Mouse (Mus musculus) kidney, embryonic 16.5 days (tissue): ENCODE measurements around the gene Styxl1. TPM values are rescaled to one million over a fixed set of nuclear protein-coding genes. Genes with fewer than 3 reads are reported as not detected.

ENCODE experiments used
- ATAC-seq: fragments of 200-750 bp; cut with Nextera tagmentation; 2 replicates; pipeline ENCODE4 v1.8.0; 2017; ENCODE audit warnings: moderate TSS enrichment; ENCODE audit not compliant: low FRiP score, low TSS enrichment
- H3K27ac ChIP-seq: fragments of 300-500 bp; sonication (generic); 2 replicates; pipeline ENCODE4 v1.5.1; 2014; ENCODE audit warnings: low read length
- H3K27me3 ChIP-seq: fragments of 300-500 bp; sonication (generic); 2 replicates; pipeline ENCODE4 v1.6.1; 2014; ENCODE audit warnings: low read length, control low read depth, mixed read lengths; ENCODE audit not compliant: insufficient read depth
- H3K36me3 ChIP-seq: fragments of 300-500 bp; sonication (generic); 2 replicates; pipeline ENCODE4 v1.6.1; 2014; ENCODE audit warnings: low read length, control low read depth, mixed read lengths; ENCODE audit not compliant: insufficient read depth
- H3K4me1 ChIP-seq: fragments of 300-500 bp; sonication (generic); 2 replicates; pipeline ENCODE4 v1.6.1; 2014; ENCODE audit warnings: low read length, control low read depth, mixed read lengths; ENCODE audit not compliant: insufficient read depth
- H3K4me2 ChIP-seq: fragments of 300-500 bp; sonication (generic); replicated peaks from 2 replicates; pipeline ENCODE4 v1.6.1; 2014; ENCODE audit warnings: low read depth, low read length
- H3K4me3 ChIP-seq: fragments of 300-500 bp; sonication (generic); 2 replicates; pipeline ENCODE4 v1.5.1; 2014; ENCODE audit warnings: mild to moderate bottlenecking, low read length
- H3K9ac ChIP-seq: fragments of 300-500 bp; sonication (generic); replicated peaks from 2 replicates; pipeline ENCODE4 v1.6.1; 2014; ENCODE audit warnings: low read length
- H3K9me3 ChIP-seq: fragments of 300-500 bp; sonication (generic); 2 replicates; pipeline ENCODE4 v1.6.1; 2016; ENCODE audit warnings: low read length, control low read depth
- WGBS: fragments of 180-500 bp; shearing (Covaris S2); extraction: QIAGEN DNeasy Blood & Tissue Kit; methylation state at CpG from one replicate; pipeline ENCODE4 v1.1.7; 2014; 5-methylcytosine and 5-hydroxymethylcytosine counted together
- polyA plus RNA-seq: library from polyadenylated mRNA; unstranded; fragments of >200 nt; fragmentation: Nextera tagmentation; extraction: Ambion mirVana; gene quantifications from 2 replicates; pipeline ENCODE4 v1.2.1, GENCODE M21; 2015

The Styxl1 gene
- polyA plus RNA-seq, 1 experiment from 2014 or later: 0.42 TPM

GRCm38 (mm10) chr5:135743741-135744609 is 34.2 kb downstream of the Styxl1 start, which contains the start of gene Tmem120a:
Gene Tmem120a, minus strand, starts transcription at chr5:135744448.
- Histone ChIP-seq H3K9me3 (peaks cover 8% of the 10 kb centered on the region; the same call in 1 of the 2 replicates), H3K4me3 (peak within 1 kb of the TSS; percentile 93), H3K36me3 (peaks cover 7% of the 10 kb centered on the region), H3K4me1 (peaks cover 19% of the 10 kb centered on the region), H3K9ac (peak within 1 kb of the TSS; percentile 80), H3K27me3 (no peaks in the 10 kb centered on the region), H3K4me2 (peak within 1 kb of the TSS; percentile 97), H3K27ac (peak within 1 kb of the TSS; percentile 77)
- under 1% methylated on average over 60 of the region's 60 CpGs for WGBS
- ATAC-seq: peak; percentile 96

- peak; percentile 58 for ATAC-seq
- H3K4me3 ChIP-seq: peak overlapping the region; percentile 93
- 17% methylated on average over 18 of the region's 18 CpGs for WGBS
- H3K4me2 ChIP-seq: peak overlapping the region; percentile 97
- H3K4me1 ChIP-seq: peaks cover 19% of the 10 kb centered on the region
- H3K27me3 ChIP-seq: no peaks in the 10 kb centered on the region
- peak overlapping the region; percentile 66; the same call in 1 of the 2 replicates for H3K27ac ChIP-seq
- H3K9ac ChIP-seq: peak overlapping the region; percentile 80
- peaks cover 7% of the 10 kb centered on the region for H3K36me3 ChIP-seq
- peaks cover 6% of the 10 kb centered on the region; the same call in 1 of the 2 replicates for H3K9me3 ChIP-seq
These were observed 35.0 kb downstream of the Styxl1 start for GRCm38 (mm10) chr5:135742941-135743740.

- 51% methylated on average over 10 of the region's 10 CpGs for WGBS
- H3K9me3 ChIP-seq: no peaks in the 10 kb centered on the region
- ATAC-seq: no peak
These were observed 36.0 kb downstream of the Styxl1 start for GRCm38 (mm10) chr5:135742156-135742555.

DNA sequence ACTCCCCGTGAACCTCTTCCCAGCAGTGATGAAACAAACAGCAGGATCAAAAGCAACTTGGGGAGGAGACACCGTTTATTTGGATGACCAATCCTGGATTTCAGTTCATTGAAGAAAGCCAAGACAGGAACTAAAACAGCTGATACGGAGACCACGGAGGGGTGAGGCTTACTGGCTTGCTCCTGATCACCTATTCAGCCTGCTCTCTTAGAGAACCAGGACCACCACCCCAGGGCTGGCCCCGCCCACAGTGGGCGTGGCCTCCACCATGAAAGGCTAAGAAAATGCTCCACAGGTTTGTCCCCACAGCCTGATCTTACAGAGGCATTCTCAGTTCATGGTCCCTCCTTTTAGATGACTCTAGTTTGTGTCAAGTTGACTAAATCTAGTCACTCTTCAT is 39.9 kb downstream of the Styxl1 start:
- Histone ChIP-seq H3K36me3 (peaks cover 44% of the 10 kb centered on the region), H3K27me3 (no peaks in the 10 kb centered on the region), H3K4me2 (no peak overlapping the region), H3K4me1 (peaks cover 9% of the 10 kb centered on the region), H3K4me3 (no peak overlapping the region), H3K9me3 (no peaks in the 10 kb centered on the region), H3K27ac (no peak overlapping the region), H3K9ac (no peak overlapping the region)
- WGBS: 23% methylated on average over 6 of the region's 6 CpGs
- ATAC-seq: no peak

More at GRCm38 (mm10) chr5:135742156-135742555, 36.0 kb downstream of the Styxl1 start:
- Histone ChIP-seq H3K4me1 (peaks cover 19% of the 10 kb centered on the region), H3K9ac (no peak overlapping the region), H3K4me3 (no peak overlapping the region), H3K4me2 (no peak overlapping the region), H3K36me3 (peaks cover 7% of the 10 kb centered on the region), H3K27me3 (no peaks in the 10 kb centered on the region), H3K27ac (no peak overlapping the region)

DNA sequence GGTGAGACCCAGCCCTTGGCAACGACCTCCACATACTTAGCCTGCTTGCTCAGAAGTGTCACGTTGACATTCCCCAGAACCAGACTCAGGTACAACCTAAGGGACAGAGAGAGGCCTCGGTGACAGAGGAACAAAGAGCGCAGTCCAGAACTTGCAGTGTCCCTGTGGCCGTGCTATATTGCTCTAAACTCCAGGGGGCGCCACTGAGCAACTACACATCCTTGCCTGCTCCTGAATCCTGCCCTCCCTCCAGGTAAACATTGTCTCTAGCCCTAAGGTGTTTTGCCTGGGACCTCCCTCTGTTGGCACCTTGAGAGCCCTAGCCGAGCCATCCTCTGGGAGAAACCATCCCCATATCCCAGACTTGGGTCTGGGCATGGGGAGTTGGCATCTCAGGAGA is 41.0 kb downstream of the Styxl1 start:
- Histone ChIP-seq H3K27me3 (no peaks in the 10 kb centered on the region), H3K9me3 (no peaks in the 10 kb centered on the region), H3K36me3 (peaks cover 55% of the 10 kb centered on the region), H3K4me2 (no peak overlapping the region), H3K9ac (no peak overlapping the region), H3K27ac (no peak overlapping the region), H3K4me3 (no peak overlapping the region), H3K4me1 (no peaks in the 10 kb centered on the region)
- WGBS: 81% methylated on average over 7 of the region's 7 CpGs
- no peak for ATAC-seq

- no peaks in the 10 kb centered on the region for H3K27me3 ChIP-seq
- peaks cover 60% of the 10 kb centered on the region for H3K36me3 ChIP-seq
- H3K4me1 ChIP-seq: no peaks in the 10 kb centered on the region
- WGBS: 86% methylated on average over 16 of the region's 16 CpGs
- no peaks in the 10 kb centered on the region for H3K9me3 ChIP-seq
- no peak overlapping the region for H3K4me2 ChIP-seq
- no peak overlapping the region for H3K27ac ChIP-seq
- ATAC-seq: no peak
- no peak overlapping the region for H3K9ac ChIP-seq
- no peak overlapping the region for H3K4me3 ChIP-seq
These were observed 41.6 kb downstream of the Styxl1 start for GRCm38 (mm10) chr5:135736544-135736943.

DNA sequence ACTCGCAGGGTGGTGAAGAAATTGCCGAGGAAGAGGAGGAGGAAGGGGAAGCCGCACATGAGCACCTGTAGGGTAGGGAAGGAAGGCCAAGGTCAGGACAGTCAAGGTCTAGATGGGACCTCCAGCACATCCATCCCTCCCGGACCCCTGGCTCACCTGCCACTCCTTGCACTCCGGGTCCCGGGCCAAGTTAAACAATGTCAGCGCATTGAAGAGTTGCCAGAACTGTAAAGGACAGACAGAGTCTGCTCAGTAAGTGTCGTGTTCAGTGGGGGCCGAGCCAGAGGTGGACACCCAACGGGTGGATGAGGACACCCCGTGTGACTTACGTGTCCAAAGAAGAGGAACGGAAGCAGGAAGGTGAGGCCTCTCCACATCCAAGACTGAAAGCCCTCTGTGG is 42.4 kb downstream of the Styxl1 start:
- Histone ChIP-seq H3K36me3 (peaks cover 65% of the 10 kb centered on the region), H3K27ac (no peak overlapping the region), H3K4me3 (no peak overlapping the region), H3K4me2 (no peak overlapping the region), H3K9me3 (no peaks in the 10 kb centered on the region), H3K9ac (no peak overlapping the region), H3K27me3 (no peaks in the 10 kb centered on the region), H3K4me1 (no peaks in the 10 kb centered on the region)
- ATAC-seq: 0 out of 2 replicates have a peak, but pooled peaks have one; percentile 7
- 85% methylated on average over 13 of the region's 13 CpGs for WGBS

GRCm38 (mm10) chr5:135734057-135734680 is 44.0 kb downstream of the Styxl1 start:
- peaks cover 77% of the 10 kb centered on the region for H3K36me3 ChIP-seq

GRCm38 (mm10) chr5:135733071-135733470 is 45.1 kb downstream of the Styxl1 start:
- 83% methylated on average over 4 of the region's 4 CpGs for WGBS
- Histone ChIP-seq H3K9me3 (no peaks in the 10 kb centered on the region), H3K4me1 (no peaks in the 10 kb centered on the region), H3K9ac (no peak overlapping the region), H3K36me3 (peaks cover 80% of the 10 kb centered on the region), H3K27me3 (no peaks in the 10 kb centered on the region), H3K4me3 (no peak overlapping the region), H3K4me2 (no peak overlapping the region), H3K27ac (no peak overlapping the region)
- no peak for ATAC-seq

More at GRCm38 (mm10) chr5:135734057-135734680, 44.0 kb downstream of the Styxl1 start:
- Histone ChIP-seq H3K9me3 (no peaks in the 10 kb centered on the region), H3K4me3 (no peak overlapping the region), H3K27me3 (no peaks in the 10 kb centered on the region), H3K4me2 (no peak overlapping the region), H3K27ac (no peak overlapping the region), H3K9ac (no peak overlapping the region), H3K4me1 (no peaks in the 10 kb centered on the region)
- no peak for ATAC-seq
- 93% methylated on average over 42 of the region's 42 CpGs for WGBS
